Mouse (Mus musculus): Measurements from ENCODE around the gene Cideb.

DNA sequence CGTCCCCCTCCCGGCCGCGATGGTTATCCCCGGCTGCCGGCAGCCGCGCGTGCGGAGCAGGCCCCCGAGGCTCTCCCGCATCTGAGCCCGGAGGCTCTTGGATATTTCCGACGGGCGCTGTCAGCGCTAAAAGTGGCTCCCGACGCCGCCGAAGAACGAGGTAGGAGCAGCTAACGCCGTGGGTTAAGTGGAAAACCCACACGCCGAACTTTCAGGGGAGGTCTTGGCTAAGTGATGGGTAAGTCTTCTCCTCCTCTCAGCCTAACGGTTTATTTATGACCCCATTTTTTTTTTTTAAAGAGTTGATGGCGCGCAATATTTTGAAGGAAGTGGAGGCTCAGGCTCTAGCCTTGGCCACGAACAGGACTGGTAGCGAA, 12.4 kb downstream of the Cideb start:
- TF ChIP-seq POLR2A (IDR thresholded peaks at IDR 0.05; ENCODE audit: low read depth, low read length) (no peak), CTCF (IDR thresholded peaks at IDR 0.05; ENCODE audit: extremely low read depth, insufficient read length, insufficient replicate concordance, low read depth, low read length) (no peak)

Data from small intestine, adult 2 months (tissue).